Mouse (Mus musculus) heart, adult 2 months (tissue): ENCODE results near the gene Myo10. TPM values are rescaled to one million over a fixed set of nuclear protein-coding genes. Genes with fewer than 3 reads are reported as not detected.

Source experiments
- DNase-seq, 2 experiments: peaks; one replicate each; pipeline ENCODE4 v3.0.0; 2021
- H3K27ac ChIP-seq: fragments of 200-600 bp; 2 replicates; pipeline ENCODE4 v1.8.1; 2022
- H3K27me3 ChIP-seq: fragments of 200-500 bp; 2 replicates; pipeline ENCODE4 v1.6.1; 2012; ENCODE audit warnings: mild to moderate bottlenecking, low read length, inconsistent platforms, mixed read lengths; ENCODE audit not compliant: control insufficient read depth, insufficient read depth
- H3K36me3 ChIP-seq: fragments of 200-500 bp; 2 replicates; pipeline ENCODE4 v1.6.1; 2012; ENCODE audit warnings: low read length, inconsistent platforms; ENCODE audit not compliant: control insufficient read depth, insufficient read depth
- H3K4me1 ChIP-seq: fragments of 200-500 bp; 2 replicates; pipeline ENCODE4 v1.6.1; 2011; ENCODE audit warnings: low read length; ENCODE audit not compliant: control insufficient read depth, insufficient read depth
- H3K4me3 ChIP-seq: fragments of 200-600 bp; 2 replicates; pipeline ENCODE4 v1.8.1; 2022
- H3K79me2 ChIP-seq: fragments of 200-500 bp; replicated peaks from 2 replicates; pipeline ENCODE4 v1.6.1; 2012; ENCODE audit warnings: mild to moderate bottlenecking, inconsistent platforms, low read length, moderate library complexity, mixed read lengths; ENCODE audit not compliant: control insufficient read depth, insufficient read depth
- H3K9ac ChIP-seq: fragments of 200-500 bp; 2 replicates; pipeline ENCODE4 v1.6.1; 2012; ENCODE audit warnings: low read depth, mild to moderate bottlenecking, control low read depth, inconsistent platforms, low read length, mixed read lengths
- CTCF ChIP-seq: fragments of 200-600 bp; IDR thresholded peaks from 2 replicates; pipeline ENCODE4 v1.8.1; 2022; ENCODE audit warnings: antibody characterized with exemption, mild to moderate bottlenecking, moderate library complexity
- EP300 ChIP-seq: fragments of 200-500 bp; IDR thresholded peaks from 2 replicates; pipeline ENCODE4 v1.6.1; 2011; ENCODE audit warnings: low read depth, low read length, control low read depth; ENCODE audit not compliant: insufficient read depth
- POLR2A ChIP-seq: fragments of 200-500 bp; IDR thresholded peaks from 2 replicates; pipeline ENCODE4 v1.6.1; 2011; ENCODE audit warnings: mild to moderate bottlenecking, low read depth, low read length, control low read depth; ENCODE audit not compliant: insufficient read depth
- WGBS: fragments of 180-500 bp; shearing (Covaris S2); methylation state at CpG from one replicate; pipeline ENCODE4 v1.1.7; 2018; 5-methylcytosine and 5-hydroxymethylcytosine counted together
- intact Hi-C: fragments of 180-260 bp; cut with DNase I; formaldehyde crosslinking; loops from one replicate; pipeline ENCODE4 v1.15.1; 2025
- long read RNA-seq: library from polyadenylated mRNA; stranded (forward); transcript quantifications from one replicate; pipeline ENCODE4 v2.0.0, GENCODE M21; 2021
- polyA plus RNA-seq: library from polyadenylated mRNA; depleted of rRNA; stranded (reverse); fragments of >200 nt; gene quantifications from 2 replicates; pipeline ENCODE4 v1.2.3, GENCODE M21; 2012; rRNA removed
- total RNA-seq, 2 experiments: library from RNA; stranded (reverse); gene quantifications; 2 replicates each; pipeline ENCODE4 v1.2.3; 2021

Myo10 gene
- total RNA-seq (10 to 100 TPM; 63.7 to 67.9 TPM), polyA plus RNA-seq (26.6 and 35.4 TPM in 2 replicates)
- long read RNA-seq, partial matches to known transcripts, result 10 of 20 reads
- long read RNA-seq, other reads (novel, unspliced or antisense), result 10 of 20 reads

- intact Hi-C loops, result loop anchor here (1.0 to 2.0 kb wide), 2 partner anchors 42 to 181 kb away; no protein-coding TSS in a partner anchor
- peaks cover 5% of the 10 kb centered on the region for H3K79me2 ChIP-seq
- H3K4me1 ChIP-seq, result peaks cover 7% of the 10 kb centered on the region
- H3K27me3 ChIP-seq, result no peaks in the 10 kb centered on the region
- TF ChIP-seq CTCF (peak; percentile 29), POLR2A (peak; percentile 94), EP300 (peak; percentile 31; the same call in 1 of the 2 replicates)
- peak within 1 kb of the TSS; percentile 92 for H3K9ac ChIP-seq
- no peaks in the 10 kb centered on the region; the same call in 1 of the 2 replicates for H3K36me3 ChIP-seq
- H3K27ac ChIP-seq, result peak within 1 kb of the TSS; percentile 95
- H3K4me3 ChIP-seq, result peak within 1 kb of the TSS; percentile 94
- under 1% methylated on average over 53 of the region's 53 CpGs for WGBS
- peak; percentile 99 to 100 for DNase-seq
These were observed at the start of gene Myo10 for GRCm38 (mm10) chr15:25622200-25622866. Gene Myo10 (plus strand): TSS chr15:25622525.

GRCm38 (mm10) chr15:25573113-25573512 lies 49.2 kb upstream of the Myo10 start:
- peaks cover 3% of the 10 kb centered on the region for H3K4me1 ChIP-seq
- H3K9ac ChIP-seq, result no peak overlapping the region
- no peaks in the 10 kb centered on the region; the same call in 1 of the 2 replicates for H3K36me3 ChIP-seq
- no peak overlapping the region for H3K4me3 ChIP-seq
- DNase-seq, result no peak
- 22% methylated on average over 3 of the region's 3 CpGs for WGBS
- H3K79me2 ChIP-seq, result no peaks in the 10 kb centered on the region
- H3K27ac ChIP-seq, result no peak overlapping the region
- intact Hi-C loops, result no loop called here
- no peaks in the 10 kb centered on the region for H3K27me3 ChIP-seq
- TF ChIP-seq POLR2A (no peak), CTCF (no peak), EP300 (no peak)

GRCm38 (mm10) chr15:25573876-25574601 lies 48.3 kb upstream of the Myo10 start:
- intact Hi-C loops, result no loop called here
- no peaks in the 10 kb centered on the region for H3K79me2 ChIP-seq
- no peak overlapping the region for H3K27ac ChIP-seq
- WGBS, result 90% methylated on average over 7 of the region's 7 CpGs
- H3K4me3 ChIP-seq, result no peak overlapping the region
- H3K4me1 ChIP-seq, result peaks cover 5% of the 10 kb centered on the region
- no peak for DNase-seq
- H3K9ac ChIP-seq, result no peak overlapping the region
- no peaks in the 10 kb centered on the region for H3K27me3 ChIP-seq
- no peaks in the 10 kb centered on the region; the same call in none of the 2 replicates for H3K36me3 ChIP-seq
- TF ChIP-seq CTCF, result no peak
- TF ChIP-seq EP300, result no peak
- TF ChIP-seq POLR2A, result no peak

GRCm38 (mm10) chr15:25577327-25578051 lies 44.8 kb upstream of the Myo10 start:
- DNase-seq, result no peak
- WGBS, result 64% methylated on average over 8 of the region's 8 CpGs
- no peak overlapping the region; the same call in 1 of the 2 replicates for H3K27ac ChIP-seq
- peaks cover 11% of the 10 kb centered on the region for H3K4me1 ChIP-seq
- no peak overlapping the region for H3K4me3 ChIP-seq
- peaks cover 3% of the 10 kb centered on the region for H3K36me3 ChIP-seq
- H3K9ac ChIP-seq, result no peak overlapping the region
- TF ChIP-seq EP300 (no peak), CTCF (no peak), POLR2A (no peak)
- no peaks in the 10 kb centered on the region for H3K79me2 ChIP-seq
- intact Hi-C loops, result no loop called here
- H3K27me3 ChIP-seq, result no peaks in the 10 kb centered on the region

GRCm38 (mm10) chr15:25578369-25578768 lies 44.0 kb upstream of the Myo10 start:
- H3K9ac ChIP-seq, result no peak overlapping the region
- TF ChIP-seq EP300 (no peak), CTCF (no peak)
- 54% methylated on average over 4 of the region's 4 CpGs for WGBS
- intact Hi-C loops, result no loop called here
- no peak for DNase-seq
- peaks cover 11% of the 10 kb centered on the region for H3K4me1 ChIP-seq
- peaks cover 3% of the 10 kb centered on the region for H3K36me3 ChIP-seq
- no peak overlapping the region for H3K4me3 ChIP-seq
- H3K27me3 ChIP-seq, result no peaks in the 10 kb centered on the region
- H3K79me2 ChIP-seq, result no peaks in the 10 kb centered on the region
- H3K27ac ChIP-seq, result peak overlapping the region; percentile 5; the same call in 1 of the 2 replicates
